Mouse (Mus musculus) liver, embryonic 12.5 days (tissue): ENCODE data around the gene Fam114a1. TPM values are rescaled to one million over a fixed set of nuclear protein-coding genes. Genes with fewer than 3 reads are reported as not detected.

ENCODE experiments used
- ATAC-seq: fragments of 200-750 bp; cut with Nextera tagmentation; 2 replicates; pipeline ENCODE4 v1.8.0; 2017; ENCODE audit warnings: moderate number of reproducible peaks, mild to moderate bottlenecking, moderate library complexity
- H3K27ac ChIP-seq: fragments of 300-500 bp; sonication (generic); 2 replicates; pipeline ENCODE4 v1.5.1; 2016; ENCODE audit warnings: mild to moderate bottlenecking
- H3K27me3 ChIP-seq: fragments of 300-500 bp; sonication (generic); replicated peaks from 2 replicates; pipeline ENCODE4 v1.6.1; 2016; ENCODE audit warnings: mild to moderate bottlenecking, moderate library complexity
- H3K36me3 ChIP-seq: fragments of 300-500 bp; sonication (generic); 2 replicates; pipeline ENCODE4 v1.6.1; 2016; ENCODE audit warnings: mild to moderate bottlenecking, moderate library complexity
- H3K4me1 ChIP-seq: fragments of 300-500 bp; sonication (generic); 2 replicates; pipeline ENCODE4 v1.6.1; 2016
- H3K4me2 ChIP-seq: fragments of 300-500 bp; sonication (generic); 2 replicates; pipeline ENCODE4 v1.6.1; 2016; ENCODE audit warnings: mild to moderate bottlenecking, moderate library complexity
- H3K4me3 ChIP-seq: fragments of 300-500 bp; sonication (generic); 2 replicates; pipeline ENCODE4 v1.5.1; 2016; ENCODE audit warnings: mild to moderate bottlenecking, moderate library complexity
- H3K9ac ChIP-seq: fragments of 300-500 bp; sonication (generic); 2 replicates; pipeline ENCODE4 v1.6.1; 2016; ENCODE audit warnings: mild to moderate bottlenecking, moderate library complexity
- H3K9me3 ChIP-seq: fragments of 300-500 bp; sonication (generic); replicated peaks from 2 replicates; pipeline ENCODE4 v1.6.1; 2016; ENCODE audit warnings: mild to moderate bottlenecking, moderate library complexity
- WGBS: fragments of 180-500 bp; shearing (Covaris S2); methylation state at CpG from one replicate; pipeline ENCODE4 v1.1.7; 2016; ENCODE audit not compliant: insufficient replicate concordance; 5-methylcytosine and 5-hydroxymethylcytosine counted together
- polyA plus RNA-seq: library from polyadenylated mRNA; unstranded; fragments of >200 nt; fragmentation: Nextera tagmentation; extraction: Ambion mirVana; gene quantifications from 2 replicates; pipeline ENCODE4 v1.2.1, GENCODE M21; 2016

The Fam114a1 gene
- polyA plus RNA-seq, 1 experiment from 2014 or later: 15.3 TPM

- no peak overlapping the region for H3K9ac ChIP-seq
- H3K4me2 ChIP-seq: no peak overlapping the region
- WGBS: 80% methylated on average over 11 of the region's 11 CpGs
- no peaks in the 10 kb centered on the region for H3K9me3 ChIP-seq
- H3K4me3 ChIP-seq: no peak overlapping the region
- no peaks in the 10 kb centered on the region for H3K27me3 ChIP-seq
- ATAC-seq: no peak
- H3K4me1 ChIP-seq: no peaks in the 10 kb centered on the region
- H3K27ac ChIP-seq: no peak overlapping the region
- no peaks in the 10 kb centered on the region for H3K36me3 ChIP-seq
Observed at GRCm38 (mm10) chr5:65069872-65070271, 100.0 kb downstream of the Fam114a1 start.

GRCm38 (mm10) chr5:65071689-65072118, 101.8 kb downstream of the Fam114a1 start:
- H3K4me1 ChIP-seq: no peaks in the 10 kb centered on the region
- no peak overlapping the region for H3K4me3 ChIP-seq
- 58% methylated on average over 6 of the region's 6 CpGs for WGBS
- no peaks in the 10 kb centered on the region for H3K27me3 ChIP-seq
- no peak overlapping the region for H3K9ac ChIP-seq
- no peaks in the 10 kb centered on the region for H3K36me3 ChIP-seq
- no peak overlapping the region for H3K4me2 ChIP-seq
- no peak for ATAC-seq
- H3K9me3 ChIP-seq: no peaks in the 10 kb centered on the region
- H3K27ac ChIP-seq: no peak overlapping the region

DNA sequence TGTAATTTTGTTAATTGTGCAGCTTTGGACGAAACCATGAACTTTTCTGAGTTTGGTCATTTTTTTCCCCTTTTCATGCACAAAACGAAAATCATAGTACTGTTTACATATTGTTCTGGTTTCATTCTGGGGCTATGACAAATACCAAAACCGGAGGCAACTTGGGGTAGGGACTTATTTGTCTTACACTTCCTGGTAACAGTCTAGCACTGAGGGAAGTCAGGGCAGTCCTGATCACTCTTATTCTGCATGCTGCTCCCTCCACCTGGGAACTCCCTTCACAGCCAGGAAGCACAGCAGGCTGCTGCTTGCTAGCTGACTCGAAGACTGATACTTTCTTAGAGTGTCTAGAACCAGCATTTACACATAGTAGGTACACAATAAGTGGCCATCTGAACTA, 103.4 kb downstream of the Fam114a1 start:
- ATAC-seq: no peak
- Histone ChIP-seq H3K36me3 (no peaks in the 10 kb centered on the region), H3K9ac (no peak overlapping the region), H3K4me1 (0 out of 2 replicates have a peak, but pooled peaks cover 3% of the 10 kb centered on the region), H3K4me2 (no peak overlapping the region), H3K27ac (no peak overlapping the region), H3K9me3 (no peaks in the 10 kb centered on the region), H3K27me3 (no peaks in the 10 kb centered on the region), H3K4me3 (no peak overlapping the region)
- 53% methylated on average over 4 of the region's 4 CpGs for WGBS

GRCm38 (mm10) chr5:65074693-65075092, 104.8 kb downstream of the Fam114a1 start:
- Histone ChIP-seq H3K27ac (no peak overlapping the region), H3K9ac (no peak overlapping the region), H3K4me2 (no peak overlapping the region), H3K9me3 (no peaks in the 10 kb centered on the region), H3K4me3 (no peak overlapping the region), H3K27me3 (no peaks in the 10 kb centered on the region), H3K36me3 (no peaks in the 10 kb centered on the region), H3K4me1 (0 out of 2 replicates have a peak, but pooled peaks cover 3% of the 10 kb centered on the region)
- 60% methylated on average over 7 of the region's 7 CpGs for WGBS
- ATAC-seq: no peak

DNA sequence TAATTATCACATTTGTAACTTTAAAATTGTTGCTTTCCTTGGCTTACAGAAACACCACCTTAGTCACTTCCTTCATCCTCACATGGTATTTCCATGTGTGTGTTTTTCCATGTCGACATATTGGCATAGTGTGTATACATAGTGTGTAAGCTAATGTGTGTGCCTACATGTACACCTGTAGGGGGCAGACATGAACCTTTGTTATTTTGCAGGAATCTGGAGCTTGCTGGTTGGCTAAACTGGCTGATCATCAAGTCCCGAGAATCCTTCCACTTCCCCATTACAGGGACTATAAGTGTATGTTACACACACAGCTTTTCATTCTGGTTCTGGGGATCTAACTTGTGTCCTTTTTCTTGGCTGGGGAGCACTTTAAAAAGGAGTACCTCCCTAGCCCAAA, 106.2 kb downstream of the Fam114a1 start:
- no peaks in the 10 kb centered on the region for H3K36me3 ChIP-seq
- 47% methylated on average over 2 of the region's 2 CpGs for WGBS
- H3K4me3 ChIP-seq: no peak overlapping the region
- no peaks in the 10 kb centered on the region for H3K27me3 ChIP-seq
- 0 out of 2 replicates have a peak, but pooled peaks cover 3% of the 10 kb centered on the region for H3K4me1 ChIP-seq
- no peak for ATAC-seq
- no peak overlapping the region for H3K27ac ChIP-seq
- no peak overlapping the region for H3K9ac ChIP-seq
- no peak overlapping the region for H3K4me2 ChIP-seq
- no peaks in the 10 kb centered on the region for H3K9me3 ChIP-seq

- WGBS: 55% methylated on average over 3 of the region's 3 CpGs
- ATAC-seq: no peak
- H3K4me3 ChIP-seq: no peak overlapping the region
Observed at GRCm38 (mm10) chr5:65076748-65077147, 106.9 kb downstream of the Fam114a1 start.

DNA sequence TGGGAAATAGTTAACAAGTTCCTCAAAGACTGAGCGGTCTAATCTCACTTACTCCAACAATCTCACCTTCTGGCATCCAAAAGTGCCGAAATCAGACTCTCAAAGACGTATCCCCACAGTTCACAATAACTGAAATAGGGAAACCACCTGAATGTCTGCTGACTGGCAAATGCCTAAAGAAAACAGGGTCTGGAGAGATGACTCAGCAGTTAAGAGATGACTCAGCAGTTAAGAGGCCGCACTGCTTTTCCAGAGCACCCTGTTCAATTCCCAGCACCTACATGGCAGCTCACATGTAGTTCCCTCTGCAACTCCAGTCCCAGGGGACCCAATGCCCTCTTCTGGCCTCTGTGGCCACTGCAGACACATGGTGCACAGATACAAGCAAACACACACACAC, 108.2 kb downstream of the Fam114a1 start:
- H3K9me3 ChIP-seq: no peaks in the 10 kb centered on the region
- 72% methylated on average over 4 of the region's 4 CpGs for WGBS

More at GRCm38 (mm10) chr5:65076748-65077147, 106.9 kb downstream of the Fam114a1 start:
- H3K27me3 ChIP-seq: no peaks in the 10 kb centered on the region
- H3K9ac ChIP-seq: no peak overlapping the region
- H3K36me3 ChIP-seq: no peaks in the 10 kb centered on the region
- no peaks in the 10 kb centered on the region for H3K9me3 ChIP-seq
- no peak overlapping the region for H3K27ac ChIP-seq
- no peak overlapping the region for H3K4me2 ChIP-seq
- H3K4me1 ChIP-seq: 0 out of 2 replicates have a peak, but pooled peaks cover 3% of the 10 kb centered on the region

GRCm38 (mm10) chr5:65079881-65080280, 110.0 kb downstream of the Fam114a1 start:
- Histone ChIP-seq H3K4me3 (no peak overlapping the region), H3K27me3 (no peaks in the 10 kb centered on the region), H3K27ac (no peak overlapping the region), H3K4me2 (no peak overlapping the region), H3K36me3 (no peaks in the 10 kb centered on the region), H3K9me3 (no peaks in the 10 kb centered on the region), H3K4me1 (0 out of 2 replicates have a peak, but pooled peaks cover 3% of the 10 kb centered on the region), H3K9ac (no peak overlapping the region)
- no peak for ATAC-seq
- 72% methylated on average over 9 of the region's 9 CpGs for WGBS

More for the DNA sequence above, 108.2 kb downstream of the Fam114a1 start:
- no peaks in the 10 kb centered on the region for H3K27me3 ChIP-seq
- no peak overlapping the region for H3K4me3 ChIP-seq
- H3K4me2 ChIP-seq: no peak overlapping the region
- H3K4me1 ChIP-seq: 0 out of 2 replicates have a peak, but pooled peaks cover 3% of the 10 kb centered on the region
- ATAC-seq: no peak
- no peak overlapping the region for H3K9ac ChIP-seq
- no peaks in the 10 kb centered on the region for H3K36me3 ChIP-seq
- H3K27ac ChIP-seq: no peak overlapping the region

- Histone ChIP-seq H3K27ac (no peak overlapping the region), H3K9ac (no peak overlapping the region), H3K27me3 (no peaks in the 10 kb centered on the region), H3K4me3 (no peak overlapping the region), H3K4me1 (0 out of 2 replicates have a peak, but pooled peaks cover 3% of the 10 kb centered on the region), H3K9me3 (no peaks in the 10 kb centered on the region), H3K4me2 (no peak overlapping the region), H3K36me3 (no peaks in the 10 kb centered on the region)
- 66% methylated on average over 4 of the region's 4 CpGs for WGBS
- no peak for ATAC-seq
Observed at GRCm38 (mm10) chr5:65081836-65082235, 112.0 kb downstream of the Fam114a1 start.

- no peak overlapping the region for H3K4me2 ChIP-seq
- no peaks in the 10 kb centered on the region for H3K36me3 ChIP-seq
- WGBS: 72% methylated on average over 6 of the region's 6 CpGs
- no peak overlapping the region for H3K27ac ChIP-seq
- no peaks in the 10 kb centered on the region for H3K4me1 ChIP-seq
- H3K4me3 ChIP-seq: no peak overlapping the region
- no peak overlapping the region for H3K9ac ChIP-seq
- ATAC-seq: no peak
- no peaks in the 10 kb centered on the region for H3K27me3 ChIP-seq
- H3K9me3 ChIP-seq: no peaks in the 10 kb centered on the region
Observed at GRCm38 (mm10) chr5:65086522-65086921, 116.7 kb downstream of the Fam114a1 start.

DNA sequence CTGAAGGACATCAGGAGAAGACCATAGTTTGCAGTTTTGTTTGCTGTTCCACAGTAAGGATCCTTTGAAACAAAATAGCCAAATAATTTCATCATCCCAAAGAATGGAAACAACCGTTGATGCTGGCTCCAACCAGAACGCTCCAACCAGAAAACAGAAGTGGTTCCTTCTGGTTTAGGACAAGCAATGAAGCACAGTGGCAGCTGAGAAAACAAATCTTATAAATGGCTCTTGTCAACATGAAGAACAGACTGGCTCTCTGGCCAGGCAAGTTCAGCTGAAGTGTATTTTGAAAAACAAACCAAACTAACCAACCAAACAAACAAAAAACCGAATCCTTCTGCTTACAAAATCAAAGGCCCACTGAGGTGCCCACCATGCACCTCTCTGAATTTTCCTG, 119.8 kb downstream of the Fam114a1 start:
- H3K9ac ChIP-seq: no peak overlapping the region
- no peaks in the 10 kb centered on the region for H3K4me1 ChIP-seq
- H3K36me3 ChIP-seq: no peaks in the 10 kb centered on the region
- no peak for ATAC-seq
- WGBS: 68% methylated on average over 3 of the region's 3 CpGs
- H3K4me3 ChIP-seq: no peak overlapping the region
- H3K4me2 ChIP-seq: no peak overlapping the region
- no peaks in the 10 kb centered on the region for H3K27me3 ChIP-seq
- H3K27ac ChIP-seq: no peak overlapping the region
- no peaks in the 10 kb centered on the region for H3K9me3 ChIP-seq

DNA sequence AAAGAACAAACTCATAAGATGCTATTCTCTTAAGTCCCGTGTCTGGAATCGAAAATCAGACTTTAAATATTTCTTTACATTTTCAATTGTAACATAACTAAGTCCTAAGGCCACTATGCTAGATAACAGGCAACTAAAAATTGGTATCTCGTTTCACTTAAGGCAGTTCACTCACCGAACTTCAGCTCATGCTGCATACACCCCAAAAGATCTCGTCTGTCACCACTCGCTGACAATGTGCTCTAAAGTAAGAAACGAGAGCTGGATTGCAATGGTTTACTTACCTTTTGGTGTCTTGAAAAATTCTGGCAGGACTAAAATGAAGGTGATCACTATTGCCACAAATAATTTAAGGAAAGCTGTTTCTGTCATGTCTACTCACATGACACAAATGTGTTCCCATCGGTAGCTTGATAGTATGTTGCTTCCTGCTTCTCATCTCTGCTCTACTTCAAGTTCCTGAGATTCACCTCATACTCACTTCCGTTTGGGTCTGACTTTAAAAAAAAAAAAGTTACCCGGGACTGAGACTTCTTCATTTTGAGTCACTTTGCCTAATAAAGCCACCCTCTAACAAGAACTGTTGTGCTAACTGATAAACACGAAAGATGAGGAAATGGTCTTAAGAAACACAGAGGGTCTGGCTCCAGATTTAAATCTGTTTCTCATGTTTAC, 121.5 kb downstream of the Fam114a1 start:
- H3K27ac ChIP-seq: no peak overlapping the region
- 30% methylated on average over 11 of the region's 11 CpGs for WGBS

More for the DNA sequence above, 121.5 kb downstream of the Fam114a1 start:
- no peak overlapping the region for H3K9ac ChIP-seq
- no peak overlapping the region for H3K4me3 ChIP-seq
- H3K9me3 ChIP-seq: no peaks in the 10 kb centered on the region
- no peaks in the 10 kb centered on the region for H3K27me3 ChIP-seq
- peak overlapping the region; percentile 27; the same call in 1 of the 2 replicates for H3K4me2 ChIP-seq
- no peaks in the 10 kb centered on the region; the same call in 1 of the 2 replicates for H3K4me1 ChIP-seq
- no peaks in the 10 kb centered on the region for H3K36me3 ChIP-seq
- no peak for ATAC-seq
